Mouse (Mus musculus) MEL-GATA-1-ER (cell line): ENCODE measurements around the gene Csk.

Experiments used
- DNase-seq: peaks from one replicate; pipeline ENCODE4 v3.0.0-alpha.2; 2012; ENCODE audit warnings: low read depth; ENCODE audit errors: extremely low read depth

Gene Csk

DNA sequence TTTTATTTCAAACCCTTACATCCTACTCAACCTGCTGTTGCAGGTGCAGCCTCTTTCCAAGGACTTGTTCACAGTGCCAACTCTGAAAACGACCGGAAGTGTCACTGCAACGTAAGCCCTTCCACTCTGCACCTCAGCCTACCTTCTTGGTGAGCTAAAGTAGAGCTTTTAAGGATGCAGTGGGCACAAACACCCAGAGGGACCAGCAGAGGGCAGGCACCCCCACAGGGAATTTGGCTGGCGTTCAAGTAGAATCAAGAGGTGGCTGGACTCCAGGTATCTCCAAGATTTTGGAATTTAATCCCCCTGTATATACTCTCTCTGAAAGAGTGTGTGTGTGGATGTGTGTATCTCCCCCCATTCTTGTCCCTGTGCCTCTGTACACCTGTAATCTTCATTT, 4.4 kb upstream of the Csk start:
- DNase-seq = no peak

DNA sequence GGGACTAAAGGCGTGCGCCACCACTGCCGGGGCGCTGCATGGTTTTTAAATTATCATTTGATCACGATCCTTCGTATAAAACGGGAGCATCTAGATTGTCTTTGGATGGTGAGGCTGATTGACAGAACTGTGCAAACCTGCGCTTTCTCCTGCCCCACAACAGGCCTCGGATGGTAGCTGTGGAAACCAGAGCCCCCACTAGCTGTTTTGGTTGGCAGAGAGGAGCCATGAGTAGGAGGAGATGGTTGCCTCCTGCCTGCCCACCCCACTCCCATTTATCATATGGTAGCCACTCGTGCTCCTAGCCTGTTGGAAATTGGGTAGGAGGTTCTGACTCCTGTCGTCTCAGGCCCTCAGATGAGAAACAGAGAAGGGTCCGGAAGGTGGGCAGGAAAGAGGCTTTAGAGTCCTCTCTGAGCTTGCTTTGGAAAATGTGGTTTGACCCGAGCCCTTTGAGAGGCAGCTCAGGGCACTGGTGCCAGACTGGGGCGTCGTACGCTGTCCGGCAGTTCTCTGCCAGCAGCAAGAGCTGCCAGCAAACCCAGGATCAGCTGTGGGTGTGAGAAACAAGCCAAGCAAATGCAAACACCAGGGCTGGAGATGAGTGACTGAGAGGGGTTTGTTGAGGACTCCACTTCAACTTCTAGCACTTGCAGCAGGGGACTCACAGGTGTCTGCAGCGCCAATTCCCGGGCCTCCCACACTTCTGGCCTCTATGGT, 3.4 kb upstream of the Csk start:
- no peak for DNase-seq

DNA sequence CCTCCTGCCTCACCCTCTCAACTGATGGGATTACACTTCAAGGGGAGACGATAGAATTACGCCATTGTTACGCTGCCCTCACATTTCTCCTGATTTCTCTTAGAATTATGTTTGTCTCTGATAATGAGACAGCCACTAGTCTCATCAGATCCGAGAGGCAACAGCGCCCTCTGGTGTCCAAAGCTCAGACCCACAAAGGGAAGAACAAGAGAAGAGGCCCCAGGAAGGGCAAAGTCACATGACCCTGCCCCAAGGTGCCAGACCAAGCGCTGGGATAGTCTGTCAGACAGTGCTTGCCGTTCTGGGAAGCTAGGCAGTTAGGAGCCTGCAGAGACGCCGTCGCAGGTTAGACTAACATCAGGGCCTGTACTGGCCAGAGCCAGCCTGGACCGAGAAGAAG, 2.3 kb upstream of the Csk start:
- DNase-seq = peak; percentile 81

DNA sequence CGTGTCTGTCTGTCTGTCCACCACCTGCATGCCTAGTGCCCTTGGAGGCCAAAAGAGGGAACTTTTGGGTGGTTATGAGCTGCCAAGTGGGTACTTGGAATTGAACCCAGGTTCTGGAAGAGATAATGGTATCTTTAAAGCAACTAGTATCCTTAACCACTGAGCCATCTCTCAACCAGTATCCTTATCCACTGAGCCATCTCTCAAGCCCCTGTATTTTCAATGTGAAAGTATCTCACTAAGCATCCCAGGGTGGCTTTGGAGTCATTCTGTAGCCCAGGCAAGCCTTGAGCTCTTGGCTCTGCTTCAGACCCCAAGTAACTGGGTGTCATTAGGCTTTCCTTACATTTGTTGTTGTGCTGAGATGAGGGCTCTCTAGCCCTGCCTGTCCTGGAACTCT, 1.5 kb upstream of the Csk start:
- no peak for DNase-seq

DNA sequence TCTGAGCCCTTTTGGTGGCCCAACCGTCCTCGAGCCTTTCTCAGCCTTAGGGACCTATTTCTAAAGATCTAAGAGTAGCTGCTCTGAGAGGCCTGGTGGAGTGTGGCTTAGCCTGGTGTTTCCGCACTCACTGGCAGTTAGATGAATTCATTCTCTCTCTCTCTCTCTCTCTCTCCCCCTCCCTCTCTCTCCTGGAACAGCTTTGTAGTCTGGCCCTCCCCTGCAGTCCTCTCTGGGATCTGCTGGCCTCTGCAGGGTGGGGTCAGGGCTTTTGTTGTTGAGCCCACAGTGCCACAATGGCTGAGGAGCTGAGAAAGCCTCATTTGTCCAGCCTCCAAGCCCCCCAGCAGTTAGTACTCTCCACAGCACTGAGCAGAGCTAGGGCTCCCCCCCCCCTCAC, 576 bp downstream of the Csk start:
- DNase-seq = no peak

DNA sequence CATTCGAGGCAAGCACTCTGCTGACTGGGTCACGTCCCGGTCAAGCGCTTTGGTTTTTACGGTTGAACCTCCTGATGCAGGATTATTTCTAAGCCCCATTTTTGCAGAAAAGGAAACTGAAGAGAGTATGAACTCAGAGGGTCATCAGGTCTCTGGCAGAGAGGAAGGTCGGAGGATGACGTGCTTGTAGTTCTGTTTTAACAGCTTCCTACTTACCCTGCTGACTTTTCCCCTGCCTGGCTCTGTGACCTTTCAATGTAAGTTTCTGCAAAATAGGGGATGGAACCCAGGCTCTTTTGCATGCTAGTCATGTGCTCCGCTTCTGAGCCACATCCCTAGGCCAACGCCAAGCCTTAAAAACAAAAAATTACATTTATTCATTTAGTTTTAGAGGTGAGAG, 1.1 kb downstream of the Csk start:
- no peak for DNase-seq

DNA sequence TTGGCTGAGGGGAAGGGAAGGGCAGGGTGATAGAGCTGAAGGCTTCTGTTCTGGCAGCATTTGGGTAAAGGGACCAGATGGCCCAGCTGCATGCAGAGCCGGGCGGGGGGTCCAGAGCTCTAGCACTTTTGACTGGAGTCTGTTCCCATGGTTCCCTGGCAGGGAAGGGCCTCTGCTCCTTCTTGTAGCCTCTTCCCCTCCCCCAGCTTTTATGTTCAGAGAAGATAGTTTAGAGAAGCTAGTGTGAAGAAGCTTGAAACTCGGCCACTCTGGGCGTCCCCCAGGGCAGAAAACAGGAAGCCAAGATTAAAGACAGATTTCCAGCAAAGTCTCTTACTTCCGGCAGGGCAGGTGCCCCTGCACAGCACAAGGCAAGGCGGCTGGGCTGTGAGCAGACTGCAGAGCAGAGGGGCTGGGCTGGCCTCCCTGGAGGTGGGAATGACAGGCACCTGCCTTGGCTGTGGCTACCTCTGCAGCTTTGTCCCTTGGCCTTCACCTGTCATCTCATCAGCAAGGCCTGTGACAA, 2.6 kb downstream of the Csk start:
- DNase-seq = peak; percentile 81

DNA sequence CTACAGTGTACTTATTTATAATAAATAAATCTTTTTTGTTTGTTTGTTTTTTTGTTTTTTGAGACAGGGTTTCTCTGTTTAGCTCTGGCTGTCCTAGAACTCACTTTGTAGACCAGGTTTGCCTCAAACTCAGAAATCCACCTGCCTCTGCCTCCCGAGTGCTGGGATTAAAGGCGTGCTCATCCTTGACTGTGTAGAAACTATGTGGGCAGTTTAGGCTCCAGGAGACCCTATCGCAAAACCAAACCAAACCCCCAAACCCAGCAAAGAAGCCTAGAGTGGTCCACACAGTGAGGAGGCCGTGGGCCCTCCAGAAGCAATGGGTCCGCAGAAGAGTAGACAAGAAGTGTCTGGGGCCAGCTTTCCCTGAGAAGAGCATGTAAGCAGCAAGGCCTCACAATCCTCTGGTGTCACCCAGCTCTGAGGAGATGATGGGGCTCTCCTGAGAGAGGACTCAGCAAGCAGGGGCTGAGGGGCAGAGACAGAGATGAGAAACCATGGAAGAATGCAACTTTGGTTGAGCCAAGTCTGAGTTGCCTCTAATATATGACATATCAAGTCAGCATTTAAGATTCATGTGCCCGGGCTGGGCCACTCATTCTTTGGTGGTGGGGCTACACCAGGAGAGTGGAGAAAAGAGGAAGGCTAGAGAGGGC, 3.2 kb downstream of the Csk start:
- no peak for DNase-seq

DNA sequence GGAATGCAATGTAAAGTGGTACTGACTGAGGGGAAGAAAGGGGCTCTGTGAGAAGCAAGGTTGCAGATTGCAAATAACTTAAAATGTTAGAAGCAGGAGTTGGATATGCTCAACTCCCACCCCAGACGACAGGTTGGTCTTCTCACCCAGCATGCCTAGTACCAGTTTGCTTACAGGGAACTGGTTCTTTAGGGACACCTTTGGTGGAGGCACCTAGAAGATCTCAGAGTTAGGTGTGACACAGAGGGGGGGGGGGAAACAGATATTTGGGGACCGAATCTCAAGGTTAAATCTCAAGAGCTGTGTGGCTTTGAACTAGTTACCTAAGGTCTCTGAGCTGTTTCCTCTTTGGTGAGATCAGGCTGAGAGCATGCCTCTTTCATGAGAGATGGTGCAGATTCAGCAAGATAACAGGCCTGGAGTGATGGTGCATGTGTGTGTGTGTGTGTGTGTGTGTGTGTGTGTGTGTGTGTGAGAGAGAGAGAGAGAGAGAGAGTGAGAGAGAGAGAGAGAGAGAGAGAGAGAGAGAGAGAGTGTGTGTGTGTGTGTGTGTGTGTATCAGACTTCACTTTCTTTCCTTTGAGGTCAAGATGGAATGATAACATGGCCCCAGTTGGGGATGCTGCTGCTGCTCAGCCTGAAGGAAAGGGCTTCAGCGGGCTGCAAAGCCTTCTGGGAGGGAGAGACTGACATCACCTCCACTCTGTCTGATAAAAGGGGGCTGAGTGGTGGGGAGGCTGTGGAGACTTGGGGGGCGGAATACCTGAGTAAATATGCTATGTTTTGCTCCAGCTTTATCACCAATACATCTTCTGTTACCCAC, 5.9 kb downstream of the Csk start:
- no peak for DNase-seq

DNA sequence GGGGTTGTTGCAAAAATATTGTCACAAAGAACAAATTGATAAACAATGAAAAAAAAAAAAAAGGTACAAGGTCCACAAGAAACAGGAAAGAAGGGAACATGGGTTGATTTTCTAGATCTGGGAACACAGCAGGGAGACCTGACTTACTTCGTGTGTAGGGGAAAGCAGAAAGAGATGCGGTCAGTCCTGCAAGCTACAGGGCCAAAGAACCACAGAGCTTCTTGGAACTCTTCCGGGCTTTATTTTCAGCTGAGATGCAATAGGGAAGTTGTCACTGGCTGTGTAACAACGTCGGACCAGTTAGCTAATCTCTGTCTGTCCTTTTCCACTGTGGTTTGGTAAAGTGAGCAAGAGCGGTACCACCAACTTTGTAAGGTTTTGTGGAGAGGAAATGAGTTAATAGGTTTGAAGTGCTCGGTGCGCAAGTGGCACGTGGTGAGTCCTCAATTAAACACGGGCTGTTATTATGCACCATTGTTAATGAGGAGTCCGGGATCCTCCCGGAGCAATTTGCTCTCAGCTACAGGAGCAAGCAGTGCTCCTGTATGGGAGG, 6.8 kb downstream of the Csk start:
- peak; percentile 92 for DNase-seq

DNA sequence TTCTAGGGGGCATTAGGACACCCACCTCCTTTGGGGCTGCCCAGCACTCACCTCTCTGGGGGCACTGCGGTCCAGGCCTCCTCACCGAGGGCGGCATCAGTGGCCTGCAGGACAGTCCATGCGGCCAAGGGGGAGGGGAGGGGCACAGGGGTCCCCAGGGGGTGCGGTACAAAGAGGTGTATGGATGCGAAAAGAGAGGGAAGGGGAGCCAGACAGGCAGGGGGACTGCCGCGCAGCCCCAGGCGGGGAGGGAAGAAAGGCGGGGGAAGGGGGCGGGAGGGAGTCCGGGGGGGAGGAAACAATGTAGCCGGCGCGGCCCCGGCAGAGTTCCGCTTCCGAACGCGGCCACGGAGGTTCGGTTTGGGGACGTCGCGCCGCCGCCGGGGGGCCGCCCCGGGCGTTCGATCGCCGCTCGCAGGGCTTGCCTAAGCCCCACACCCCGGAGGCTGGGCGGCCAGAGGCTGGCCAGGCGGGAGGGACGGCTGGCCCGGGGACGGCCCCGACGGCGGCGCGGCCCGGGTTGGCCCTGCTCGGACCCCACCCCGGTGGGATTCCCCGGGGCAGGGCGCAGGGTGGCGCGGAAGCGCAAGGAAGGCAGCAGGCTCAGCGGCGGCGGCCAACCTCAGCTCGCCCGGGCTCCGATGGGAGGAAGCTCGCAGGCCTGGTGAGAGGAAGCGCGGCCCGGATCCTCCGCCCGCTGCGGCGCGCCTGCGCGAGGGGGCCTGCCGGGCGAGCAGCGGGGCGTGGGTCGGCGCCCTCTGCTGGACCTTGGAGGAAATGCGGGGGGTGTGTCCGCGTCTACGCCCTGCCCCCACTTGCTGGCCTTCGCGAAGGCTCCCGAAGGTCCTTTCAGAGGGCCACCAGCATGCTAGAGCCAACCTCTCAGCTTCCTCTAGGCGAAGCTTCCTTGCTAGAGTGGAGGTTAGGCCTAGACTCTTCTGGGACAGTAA, 8.2 kb downstream of the Csk start:
- no peak for DNase-seq

DNA sequence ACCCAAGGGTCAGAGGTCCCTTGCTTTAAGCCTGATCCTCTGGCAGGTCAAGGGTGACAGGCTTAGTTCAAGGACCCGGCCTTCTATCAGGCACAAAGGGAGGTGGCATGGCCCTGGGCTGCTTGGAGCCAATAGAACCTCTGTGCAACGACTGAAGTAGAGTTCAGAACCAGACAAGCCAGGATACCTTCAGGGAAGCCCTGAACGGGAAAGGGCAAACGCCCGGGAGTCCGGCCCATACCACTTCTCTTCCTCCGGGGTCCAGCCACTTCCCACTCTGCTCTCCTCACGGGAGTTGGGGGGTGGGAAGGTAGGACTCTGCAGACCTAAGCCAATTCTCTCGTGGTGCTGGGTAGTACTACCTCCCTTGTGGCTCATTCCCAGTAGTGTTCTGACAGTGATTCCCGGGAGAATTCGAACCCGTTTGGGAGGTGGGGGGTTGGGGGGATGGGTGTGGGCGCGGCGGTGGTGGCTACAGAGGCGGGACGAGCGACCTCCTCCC, 8.9 kb downstream of the Csk start:
- no peak for DNase-seq

DNA sequence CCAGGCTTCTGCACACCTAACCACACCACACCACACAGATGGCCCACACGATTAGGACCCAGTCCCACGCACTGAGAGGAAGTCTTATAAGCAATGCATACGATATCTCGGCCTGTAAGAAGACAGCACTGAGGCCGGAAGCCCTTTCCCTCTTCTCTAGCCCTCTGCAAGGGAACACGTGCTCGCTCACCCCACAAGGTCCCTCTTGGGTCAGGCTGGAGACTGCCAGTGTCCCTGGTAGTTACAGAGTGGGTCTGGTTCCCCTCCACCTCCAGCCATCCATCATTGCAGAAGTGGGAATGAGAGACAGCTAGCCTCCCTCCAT, 9.6 kb downstream of the Csk start:
- DNase-seq = peak; percentile 86

DNA sequence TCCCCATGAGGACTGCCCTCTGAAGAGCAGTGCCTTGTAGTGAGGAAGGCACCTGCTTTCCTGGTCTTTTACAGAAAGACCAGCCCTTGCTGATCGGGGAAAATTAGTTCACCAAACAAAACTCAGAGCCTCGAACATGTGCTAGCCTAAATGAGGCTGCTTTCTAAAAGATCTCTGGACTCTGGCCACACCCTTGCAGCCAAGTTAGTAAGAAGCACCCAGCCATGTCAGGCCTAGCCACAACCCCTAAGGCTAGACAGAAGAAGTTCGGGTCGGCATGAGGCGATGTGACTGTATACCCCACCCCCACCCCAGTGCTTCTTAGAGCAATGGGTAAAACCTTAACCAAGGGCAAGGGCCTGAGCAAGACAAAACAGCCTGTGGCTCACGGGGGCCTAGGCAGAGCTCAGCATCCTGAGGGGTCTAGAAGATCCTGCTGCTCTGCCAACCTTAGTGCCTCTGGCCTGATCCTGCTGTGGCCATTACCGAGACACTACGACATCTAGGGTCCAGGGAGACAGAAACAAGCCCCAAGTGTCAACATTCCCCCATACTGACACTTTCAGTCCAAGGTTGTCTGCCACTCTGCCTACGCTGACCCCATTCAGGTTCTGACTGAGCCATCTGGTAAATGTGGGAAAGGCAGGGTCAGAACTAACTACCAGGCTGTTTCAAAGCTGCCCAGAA, 10.1 kb downstream of the Csk start:
- no peak for DNase-seq

DNA sequence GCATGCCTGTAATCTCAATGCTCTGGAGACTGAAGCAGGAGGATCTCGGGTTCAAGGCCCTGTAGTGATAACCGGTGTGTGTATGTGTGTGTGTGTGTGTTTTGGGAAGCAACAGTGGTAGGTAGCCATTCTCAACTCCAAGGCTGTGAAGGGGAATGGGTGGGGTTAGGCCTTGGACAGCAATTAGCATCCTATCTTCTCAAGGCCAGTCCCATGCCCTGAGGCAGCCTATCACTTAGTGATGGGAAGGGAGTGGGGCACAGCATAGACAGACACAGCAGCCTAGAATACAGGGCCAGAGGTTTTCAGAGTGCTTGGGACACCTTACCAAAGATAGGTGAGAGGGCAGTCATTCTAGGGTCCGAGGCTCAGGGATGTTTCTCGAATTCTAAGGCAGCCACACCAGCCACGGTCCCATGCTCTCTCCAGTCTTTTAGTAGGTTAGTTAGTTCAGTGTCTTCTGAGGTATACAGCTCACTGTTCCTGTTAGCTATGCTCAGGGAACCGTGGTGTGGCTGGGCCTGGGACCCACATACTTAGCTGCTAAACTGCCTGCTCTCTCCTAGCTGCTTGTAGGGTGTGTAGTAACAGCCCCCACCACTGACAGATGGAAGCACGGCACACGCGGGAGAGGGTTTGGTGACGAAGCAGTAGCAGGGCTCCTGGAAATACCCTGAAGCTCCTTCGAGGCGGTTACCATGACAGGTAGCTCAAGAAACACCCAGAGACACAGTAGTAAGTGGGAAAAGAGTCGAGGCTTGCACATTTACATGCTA, 11.5 kb downstream of the Csk start:
- DNase-seq = no peak

DNA sequence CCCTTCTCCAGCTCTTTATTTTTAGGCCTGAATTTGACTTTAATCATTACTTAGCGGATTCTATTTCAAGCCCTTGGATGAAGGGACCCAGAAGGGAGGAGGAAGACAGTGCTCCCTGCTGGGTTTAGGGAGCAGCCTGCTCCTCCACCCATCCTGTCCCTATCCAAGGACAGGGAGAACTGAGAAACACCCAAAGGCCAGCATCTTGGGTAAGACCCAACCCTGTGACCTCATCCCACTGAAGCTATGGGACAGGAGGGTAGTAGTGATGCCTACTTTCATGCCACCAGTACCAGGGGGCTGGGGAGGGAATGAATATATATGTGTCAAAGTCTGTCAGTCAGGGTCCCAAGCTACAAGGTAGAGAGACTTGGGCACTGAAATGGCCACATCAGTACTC, 12.4 kb downstream of the Csk start:
- DNase-seq = no peak

DNA sequence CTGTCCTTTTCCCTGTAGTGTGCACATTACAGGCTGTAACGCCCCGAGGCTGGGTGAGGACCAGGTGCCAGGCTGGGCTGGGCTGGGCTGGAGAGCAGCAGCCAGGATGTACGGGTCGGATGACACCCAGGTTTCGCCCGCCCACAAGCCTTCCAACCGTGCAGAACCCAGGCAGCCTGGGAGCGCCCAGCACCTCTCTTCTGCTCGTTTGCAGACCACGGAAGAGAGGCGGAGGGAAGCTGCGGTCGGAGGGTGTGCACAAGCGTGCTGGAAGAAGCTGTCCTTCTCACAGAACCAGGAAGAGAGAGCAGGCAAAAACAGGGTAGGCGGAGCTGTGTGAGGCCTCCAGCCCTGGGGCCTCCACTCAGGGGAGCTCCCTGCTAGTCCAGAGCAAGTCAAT, 13.0 kb downstream of the Csk start:
- peak; percentile 93 for DNase-seq

DNA sequence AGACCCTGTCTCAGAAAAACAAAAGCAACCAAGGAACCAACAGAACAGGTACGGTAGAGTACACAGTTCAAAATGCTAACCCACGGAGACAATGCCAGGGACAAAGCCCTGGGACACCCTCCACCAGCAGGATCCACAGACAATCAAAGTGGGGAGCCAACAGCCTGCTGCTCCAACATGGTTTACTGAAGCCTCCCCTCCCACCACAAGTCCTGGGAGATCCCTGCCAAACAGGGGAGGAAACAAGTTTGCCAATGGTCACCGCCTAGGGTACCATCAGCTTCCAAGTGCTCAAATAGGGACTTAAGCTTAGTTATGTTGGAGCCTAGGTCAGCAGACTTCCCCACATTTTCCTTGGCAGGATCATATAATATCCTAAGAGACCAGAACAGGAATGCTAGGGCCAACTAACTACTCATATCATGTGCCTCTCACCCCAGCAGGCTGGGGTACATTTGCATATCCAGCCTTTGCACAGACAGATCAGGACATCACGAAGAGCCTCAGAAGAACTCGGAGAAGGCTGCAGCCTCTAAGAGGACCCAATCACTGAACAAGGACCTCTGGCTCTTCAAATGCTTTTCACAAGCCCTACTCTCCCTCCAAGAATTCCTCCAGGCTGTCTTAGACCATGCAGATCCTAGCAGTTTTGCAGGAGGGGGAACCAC, 13.6 kb downstream of the Csk start:
- DNase-seq = no peak
